In genomic region chr11:117912684-117913352, GRCm38 (mm10) we compare ENCODE assay signal across 8 mouse cellular contexts. TPM values are rescaled to one million over a fixed set of nuclear protein-coding genes. Genes with fewer than 3 reads are reported as not detected.
DNase-seq lines count a peak whose midpoint lies in the region; ATAC-seq lines count a peak whose summit lies in the region.

No protein-coding gene starts in this region.

- H3K4me3 ChIP-seq in embryonic facial prominence, embryonic 13.5 days, result no peak overlapping the region
- H3K4me3 ChIP-seq in heart, embryonic 10.5 days, result peak overlapping the region; percentile 42
- H3K4me3 ChIP-seq in kidney, embryonic 15.5 days (replicated peaks), result no peak overlapping the region
- H3K4me3 ChIP-seq in stomach, embryonic 16.5 days (replicated peaks; ENCODE audit: low read length), result no peak overlapping the region; the same call in 1 of the 2 replicates

- H3K9me3 ChIP-seq in embryonic facial prominence, embryonic 13.5 days, result peaks cover 4% of the 10 kb centered on the region
- no peaks in the 10 kb centered on the region; the same call in 1 of the 2 replicates for H3K9me3 ChIP-seq in heart, embryonic 10.5 days
- H3K9me3 ChIP-seq in kidney, embryonic 15.5 days (replicated peaks), result 0 out of 2 replicates have a peak, but pooled peaks cover 6% of the 10 kb centered on the region
- H3K9me3 ChIP-seq in stomach, embryonic 16.5 days (replicated peaks; ENCODE audit: control insufficient read depth, low read length), result 0 out of 2 replicates have a peak, but pooled peaks cover 6% of the 10 kb centered on the region

- peak overlapping the region; percentile 40; the same call in 1 of the 2 replicates for H3K4me2 ChIP-seq in embryonic facial prominence, embryonic 13.5 days
- H3K4me2 ChIP-seq in kidney, embryonic 15.5 days, result peak overlapping the region; percentile 41
- H3K4me2 ChIP-seq in stomach, embryonic 16.5 days (ENCODE audit: low read depth, low read length), result peak overlapping the region; percentile 40; the same call in 1 of the 2 replicates

- peak; percentile 78 for DNase-seq in CD4-positive helper T cell, adult 2 months (ENCODE audit: low read depth, low spot score)
- peak; percentile 92 for DNase-seq in adrenal gland, postnatal 14 days
- peak; percentile 90 for DNase-seq in heart, embryonic 10.5 days (ENCODE audit: low spot score)
- peak; percentile 87 for DNase-seq in liver
- peak; percentile 51 to 68 for DNase-seq in natural killer cell, adult 2 months (ENCODE audit: low spot score in 2 of 2)

- H3K4me1 ChIP-seq in embryonic facial prominence, embryonic 13.5 days, result peaks cover 8% of the 10 kb centered on the region
- peaks cover 26% of the 10 kb centered on the region for H3K4me1 ChIP-seq in heart, embryonic 10.5 days
- H3K4me1 ChIP-seq in kidney, embryonic 15.5 days, result peaks cover 13% of the 10 kb centered on the region
- peaks cover 9% of the 10 kb centered on the region for H3K4me1 ChIP-seq in stomach, embryonic 16.5 days (ENCODE audit: control insufficient read depth, insufficient read depth, low read length)

- ATAC-seq in embryonic facial prominence, embryonic 13.5 days (ENCODE audit: insufficient number of reproducible peaks, insufficient read depth, low FRiP score, low TSS enrichment, low read depth), result peak; percentile 33; the same call in 1 of the 2 replicates
- peak; percentile 63 for ATAC-seq in kidney, embryonic 15.5 days (replicated peaks; ENCODE audit: low FRiP score)
- ATAC-seq in stomach, embryonic 16.5 days (ENCODE audit: insufficient read depth, low FRiP score), result peak; percentile 86

- no peaks in the 10 kb centered on the region for H3K27me3 ChIP-seq in embryonic facial prominence, embryonic 13.5 days
- H3K27me3 ChIP-seq in heart, embryonic 10.5 days (ENCODE audit: insufficient read depth, poor library complexity, severe bottlenecking), result peaks cover 14% of the 10 kb centered on the region; the same call in 1 of the 2 replicates
- H3K27me3 ChIP-seq in kidney, embryonic 15.5 days, result no peaks in the 10 kb centered on the region
- no peaks in the 10 kb centered on the region for H3K27me3 ChIP-seq in stomach, embryonic 16.5 days (ENCODE audit: control insufficient read depth, insufficient read depth, low read length)

- no peaks in the 10 kb centered on the region for H3K36me3 ChIP-seq in embryonic facial prominence, embryonic 13.5 days
- H3K36me3 ChIP-seq in heart, embryonic 10.5 days, result 0 out of 2 replicates have a peak, but pooled peaks cover 2% of the 10 kb centered on the region
- no peaks in the 10 kb centered on the region for H3K36me3 ChIP-seq in kidney, embryonic 15.5 days
- H3K36me3 ChIP-seq in stomach, embryonic 16.5 days (ENCODE audit: control insufficient read depth, insufficient read depth, low read length), result no peaks in the 10 kb centered on the region

- peak overlapping the region; percentile 27; the same call in 1 of the 2 replicates for H3K9ac ChIP-seq in embryonic facial prominence, embryonic 13.5 days
- no peak overlapping the region for H3K9ac ChIP-seq in kidney, embryonic 15.5 days
- peak overlapping the region; percentile 66 for H3K9ac ChIP-seq in stomach, embryonic 16.5 days (ENCODE audit: low read length)

- WGBS in embryonic facial prominence, embryonic 13.5 days, result 33% methylated on average over 13 of the region's 13 CpGs
- WGBS in heart, embryonic 10.5 days, result 32% methylated on average over 13 of the region's 13 CpGs
- WGBS in kidney, embryonic 15.5 days, result 30% methylated on average over 13 of the region's 13 CpGs
- WGBS in stomach, embryonic 16.5 days, result 24% methylated on average over 13 of the region's 13 CpGs

- no peak overlapping the region for H3K27ac ChIP-seq in embryonic facial prominence, embryonic 13.5 days
- H3K27ac ChIP-seq in heart, embryonic 10.5 days, result peak overlapping the region; percentile 38
- H3K27ac ChIP-seq in kidney, embryonic 15.5 days, result 0 out of 2 replicates have a peak overlapping the region, but pooled peaks have one; percentile 22
- no peak overlapping the region for H3K27ac ChIP-seq in stomach, embryonic 16.5 days (ENCODE audit: low read length)

RNA-seq across cellular contexts. Expression of gene Tha1, which starts 39.5 kb away (rescaled TPM):
- total RNA-seq in adrenal gland, postnatal 14 days (2021), result 11.5 and 12.3 TPM in 2 replicates
- polyA plus RNA-seq in embryonic facial prominence, embryonic 13.5 days (2015; fragmentation: Nextera tagmentation; extraction: Ambion mirVana), result 2.7 and 2.9 TPM in 2 replicates
- 4.0 and 4.3 TPM in 2 replicates for polyA plus RNA-seq in heart, embryonic 10.5 days (2016; fragmentation: Nextera tagmentation; extraction: Ambion mirVana)
- 5.3 TPM in 2 replicates for polyA plus RNA-seq in kidney, embryonic 15.5 days (2015; fragmentation: Nextera tagmentation; extraction: Ambion mirVana)
- 6.8 and 8.2 TPM in 2 replicates for polyA plus RNA-seq in stomach, embryonic 16.5 days (2015; fragmentation: Nextera tagmentation; extraction: Ambion mirVana)

RNA-seq across cellular contexts. Expression of gene Tmem235, which starts 52.3 kb away (rescaled TPM):
- total RNA-seq in adrenal gland, postnatal 14 days (2021), result not detected in 2 replicates
- not detected in 2 replicates for polyA plus RNA-seq in embryonic facial prominence, embryonic 13.5 days (2015; fragmentation: Nextera tagmentation; extraction: Ambion mirVana)
- not detected in 2 replicates for polyA plus RNA-seq in heart, embryonic 10.5 days (2016; fragmentation: Nextera tagmentation; extraction: Ambion mirVana)
- not detected in 2 replicates for polyA plus RNA-seq in kidney, embryonic 15.5 days (2015; fragmentation: Nextera tagmentation; extraction: Ambion mirVana)
- not detected in 2 replicates for polyA plus RNA-seq in stomach, embryonic 16.5 days (2015; fragmentation: Nextera tagmentation; extraction: Ambion mirVana)

RNA-seq across cellular contexts. Expression of gene Socs3, which starts 57.0 kb away (rescaled TPM):
- total RNA-seq in adrenal gland, postnatal 14 days (2021), result 4.8 and 6.5 TPM in 2 replicates
- polyA plus RNA-seq in embryonic facial prominence, embryonic 13.5 days (2015; fragmentation: Nextera tagmentation; extraction: Ambion mirVana), result 12.7 and 15.0 TPM in 2 replicates
- polyA plus RNA-seq in heart, embryonic 10.5 days (2016; fragmentation: Nextera tagmentation; extraction: Ambion mirVana), result 6.9 and 10.6 TPM in 2 replicates
- polyA plus RNA-seq in kidney, embryonic 15.5 days (2015; fragmentation: Nextera tagmentation; extraction: Ambion mirVana), result 14.1 and 15.2 TPM in 2 replicates
- polyA plus RNA-seq in stomach, embryonic 16.5 days (2015; fragmentation: Nextera tagmentation; extraction: Ambion mirVana), result 16.1 and 17.4 TPM in 2 replicates

Comparison
In these comparisons a context has a peak if more than half of its experiments do, and no peak if none do; other contexts are left out.
1. ATAC-seq: peak in every context shown above with its lines; median percentile 86 in stomach, embryonic 16.5 days; 63 in kidney, embryonic 15.5 days; 33 in embryonic facial prominence, embryonic 13.5 days.
2. H3K27ac ChIP-seq: peak in heart, embryonic 10.5 days (single experiment) and kidney, embryonic 15.5 days (single experiment); none in embryonic facial prominence, embryonic 13.5 days (single experiment) and stomach, embryonic 16.5 days (single experiment).
3. Peak in every context shown above with its lines, with median percentiles within 50 percentile points of each other: DNase-seq and H3K4me2 ChIP-seq.